Mouse (Mus musculus): ENCODE data around the gene Oaz2.

- TF ChIP-seq POLR2A (IDR thresholded peaks at IDR 0.05; ENCODE audit: insufficient read length, low read depth) = no peak
- no peak for TF ChIP-seq MYOG (IDR thresholded peaks at IDR 0.05; ENCODE audit: control insufficient read depth in 1 of 3, insufficient read depth in 1 of 3, insufficient read length in 2 of 3, low read depth in 2 of 3)
- TF ChIP-seq TCF12 (IDR thresholded peaks at IDR 0.05; ENCODE audit: insufficient read depth, poor library complexity, severe bottlenecking) = no peak
- no peak for TF ChIP-seq MAX (IDR thresholded peaks at IDR 0.05; ENCODE audit: low read depth)
- TF ChIP-seq E2F4 (IDR thresholded peaks at IDR 0.05; ENCODE audit: insufficient read depth) = no peak
- TF ChIP-seq TCF3 (IDR thresholded peaks at IDR 0.05; ENCODE audit: insufficient read length, low read depth) = no peak
- TF ChIP-seq MYOD1 (IDR thresholded peaks at IDR 0.05; ENCODE audit: control insufficient read depth in 1 of 3, insufficient read length in 2 of 3, low read depth in 2 of 3) = no peak
Measured at GRCm38 (mm10) chr9:65696337-65696736, 28.5 kb downstream of the Oaz2 start.
